Mouse (Mus musculus) olfactory bulb, adult 2 months (tissue): ENCODE data around the gene Hist1h4b. TPM values are rescaled to one million over a fixed set of nuclear protein-coding genes. Genes with fewer than 3 reads are reported as not detected.
A peak's percentile ranks its signal among the peaks of the same experiment; 100 is the strongest.
"Not testable (repeated sequence)": the region's sequence is repeated elsewhere in the genome, so short reads cannot be mapped to it uniquely, and the experiment has no call there.

ENCODE experiments used
- H3K27ac ChIP-seq: fragments of 200-500 bp; 2 replicates; pipeline ENCODE4 v1.5.1; 2012; ENCODE audit warnings: low read depth, low read length; ENCODE audit not compliant: insufficient read depth
- H3K4me1 ChIP-seq: fragments of 200-500 bp; 2 replicates; pipeline ENCODE4 v1.6.1; 2012; ENCODE audit warnings: low read length; ENCODE audit not compliant: control insufficient read depth, insufficient read depth
- H3K4me3 ChIP-seq: fragments of 200-500 bp; 2 replicates; pipeline ENCODE4 v1.5.1; 2012; ENCODE audit warnings: mild to moderate bottlenecking, low read depth, low read length, moderate library complexity; ENCODE audit not compliant: insufficient read depth
- CTCF ChIP-seq: fragments of 200-500 bp; IDR thresholded peaks from 2 replicates; pipeline ENCODE4 v1.5.1; 2012; ENCODE audit warnings: low read depth, mild to moderate bottlenecking, low read length, moderate library complexity; ENCODE audit not compliant: insufficient read depth
- POLR2A ChIP-seq: fragments of 200-500 bp; IDR thresholded peaks from 2 replicates; pipeline ENCODE4 v1.6.1; 2012; ENCODE audit warnings: mild to moderate bottlenecking, low read depth, low read length, moderate library complexity; ENCODE audit not compliant: insufficient read depth
- WGBS: fragments of 180-500 bp; shearing (Covaris S2); methylation state at CpG from one replicate; pipeline ENCODE4 v1.1.7; 2018; 5-methylcytosine and 5-hydroxymethylcytosine counted together
- polyA plus RNA-seq: library from polyadenylated mRNA; stranded (reverse); fragments of >200 nt; gene quantifications from 2 replicates; pipeline ENCODE4 v1.2.4, GENCODE M21; 2012; ENCODE audit warnings: low replicate concordance; ENCODE audit not compliant: missing spikeins, insufficient read depth, insufficient read length

The Hist1h4b gene
- polyA plus RNA-seq, 1 experiment = not detected

- Histone ChIP-seq H3K4me1 (peaks cover 7% of the 10 kb centered on the region), H3K4me3 (peak overlapping the region; percentile 73), H3K27ac (peak overlapping the region; percentile 82; the same call in 1 of the 2 replicates)
- WGBS = under 1% methylated on average over 11 of the region's 11 CpGs
- TF ChIP-seq POLR2A (no peak), CTCF (no peak)
Measured at GRCm38 (mm10) chr13:23751478-23751956, 5.3 kb upstream of the Hist1h4b start.

DNA sequence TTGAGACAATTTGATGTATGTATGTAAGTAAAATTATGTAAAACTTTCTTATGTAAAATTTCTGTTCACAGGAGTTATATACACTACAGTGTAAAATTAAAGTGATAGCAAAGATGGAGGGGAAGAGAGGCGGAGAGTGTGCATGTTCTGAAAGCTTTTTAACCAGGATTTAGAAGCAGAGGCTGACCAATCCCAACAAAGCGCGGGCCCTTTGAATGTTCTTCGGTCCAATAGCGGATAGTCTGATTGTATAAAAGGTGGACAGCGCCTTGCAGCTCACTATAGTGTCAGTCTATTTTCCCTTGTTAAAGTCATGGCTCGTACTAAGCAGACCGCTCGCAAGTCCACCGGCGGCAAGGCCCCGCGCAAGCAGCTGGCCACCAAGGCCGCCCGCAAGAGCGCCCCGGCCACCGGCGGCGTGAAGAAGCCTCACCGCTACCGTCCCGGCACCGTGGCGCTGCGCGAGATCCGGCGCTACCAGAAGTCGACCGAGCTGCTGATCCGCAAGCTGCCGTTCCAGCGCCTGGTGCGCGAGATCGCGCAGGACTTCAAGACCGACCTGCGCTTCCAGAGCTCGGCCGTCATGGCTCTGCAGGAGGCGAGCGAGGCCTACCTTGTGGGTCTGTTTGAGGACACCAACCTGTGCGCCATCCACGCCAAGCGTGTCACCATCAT, 4.6 kb upstream of the Hist1h4b start, which contains the start of gene Hist1h3b:
Gene Hist1h3b (plus strand): TSS at position 201 of the 675 bp plus-strand sequence.
- 2% methylated on average over 19 of the region's 47 CpGs for WGBS
- Histone ChIP-seq H3K27ac (peak within 1 kb of the TSS; percentile 94), H3K4me3 (peak within 1 kb of the TSS; percentile 73)
- H3K4me1 ChIP-seq = not testable (repeated sequence)

- WGBS = 14% methylated on average over 6 of the region's 6 CpGs
- TF ChIP-seq POLR2A (no peak), CTCF (no peak)
- Histone ChIP-seq H3K4me3 (no peak overlapping the region), H3K27ac (no peak overlapping the region), H3K4me1 (peaks cover 5% of the 10 kb centered on the region; the same call in 1 of the 2 replicates)
Measured at GRCm38 (mm10) chr13:23752742-23753172, 4.1 kb upstream of the Hist1h4b start.

DNA sequence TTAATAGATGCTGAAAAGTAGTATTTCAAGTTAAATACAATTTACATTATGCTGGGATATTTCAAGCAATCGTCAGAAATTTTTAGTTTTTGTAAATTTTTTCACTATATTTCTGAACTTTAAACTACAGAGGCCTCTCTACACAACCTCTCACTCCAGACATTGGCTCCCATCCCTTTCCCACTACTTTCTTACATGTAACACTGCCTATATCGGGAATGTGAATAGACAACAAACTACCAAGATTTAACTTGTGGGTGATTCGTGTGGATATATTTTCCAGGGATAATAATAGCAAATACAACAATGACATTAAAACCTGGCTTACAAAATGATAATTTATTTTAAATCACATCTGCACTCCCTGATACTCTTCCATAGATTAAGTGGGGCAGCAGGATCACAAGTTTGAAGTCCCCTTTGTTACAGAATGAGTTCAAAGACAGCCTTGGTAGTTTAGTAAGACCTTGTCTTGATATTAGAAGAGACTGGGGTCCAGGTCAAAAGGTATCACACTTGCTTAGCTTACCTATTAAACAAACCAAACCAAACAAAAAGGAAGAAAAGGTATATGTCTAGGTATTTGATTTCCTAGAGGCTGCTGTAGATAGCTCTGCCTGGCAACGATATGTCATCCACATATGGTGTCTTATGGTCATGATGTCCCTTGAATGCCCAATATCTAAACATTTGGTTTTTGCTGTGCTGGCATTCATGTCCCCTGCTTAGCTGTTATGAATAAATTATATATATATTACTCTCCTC, 3.3 kb upstream of the Hist1h4b start:
- Histone ChIP-seq H3K4me1 (peaks cover 5% of the 10 kb centered on the region; the same call in 1 of the 2 replicates), H3K27ac (no peak overlapping the region), H3K4me3 (no peak overlapping the region)
- 56% methylated on average over 4 of the region's 4 CpGs for WGBS
- TF ChIP-seq POLR2A (no peak), CTCF (no peak)

DNA sequence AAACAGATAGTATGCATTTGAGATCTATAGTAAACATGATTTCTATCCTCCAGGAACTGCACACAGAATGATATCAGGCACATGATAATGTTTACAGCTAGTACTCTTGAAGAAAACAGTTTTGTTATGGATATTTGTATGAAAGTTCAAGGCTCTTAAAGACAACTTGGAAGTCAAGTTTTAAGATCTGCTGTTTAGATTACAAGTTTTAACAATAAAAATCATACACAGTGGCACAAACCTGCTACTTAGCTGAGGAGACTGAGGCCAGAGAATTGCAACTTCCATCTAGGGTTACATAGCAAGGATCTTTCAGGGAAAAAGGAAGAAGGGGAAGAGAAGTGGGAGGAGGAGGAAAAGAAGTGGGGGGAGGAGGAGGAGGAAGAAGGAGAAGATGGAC, 1.8 kb upstream of the Hist1h4b start:
- TF ChIP-seq POLR2A (no peak), CTCF (no peak)
- Histone ChIP-seq H3K27ac (no peak overlapping the region), H3K4me3 (no peak overlapping the region), H3K4me1 (peaks cover 5% of the 10 kb centered on the region; the same call in 1 of the 2 replicates)

- Histone ChIP-seq H3K27ac (peak overlapping the region; percentile 86), H3K4me3 (peak overlapping the region; percentile 48), H3K4me1 (peaks cover 2% of the 10 kb centered on the region; the same call in 1 of the 2 replicates)
- TF ChIP-seq CTCF = no peak
- no peak for TF ChIP-seq POLR2A
- WGBS = 3% methylated on average over 18 of the region's 23 CpGs
Measured at GRCm38 (mm10) chr13:23757211-23757773, 479 bp downstream of the Hist1h4b start.

GRCm38 (mm10) chr13:23757921-23758320, 1.1 kb downstream of the Hist1h4b start:
- H3K4me3 ChIP-seq = no peak overlapping the region
- WGBS = 43% methylated on average over 3 of the region's 3 CpGs
- H3K4me1 ChIP-seq = no peaks in the 10 kb centered on the region; the same call in 1 of the 2 replicates
- no peak overlapping the region for H3K27ac ChIP-seq
- TF ChIP-seq CTCF = no peak
- TF ChIP-seq POLR2A = no peak

DNA sequence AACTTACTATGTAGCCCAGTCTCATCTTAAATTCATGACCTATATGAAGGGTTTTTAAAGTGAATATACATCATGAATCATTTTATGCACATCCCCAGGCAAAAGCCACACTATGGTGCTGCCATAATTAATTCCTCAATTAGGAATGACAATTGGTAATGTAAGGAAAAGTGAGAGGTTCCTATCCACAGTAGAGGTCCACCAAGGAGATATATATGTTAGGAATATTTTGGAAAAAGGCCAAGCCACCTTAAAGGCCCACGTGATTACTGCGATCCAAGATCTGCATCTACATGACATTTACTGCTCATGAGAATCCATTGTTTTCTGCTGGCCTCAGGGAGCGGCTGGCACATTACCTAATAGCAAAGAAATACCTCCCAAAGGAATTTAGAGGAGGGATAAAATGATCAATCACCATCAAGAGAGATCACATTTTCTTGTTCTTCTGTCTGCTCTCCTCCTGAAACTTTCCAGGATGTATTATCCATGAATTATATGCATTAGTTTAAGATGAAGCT, 2.5 kb downstream of the Hist1h4b start:
- 77% methylated on average over 3 of the region's 3 CpGs for WGBS
- no peak overlapping the region for H3K4me3 ChIP-seq
- no peak overlapping the region for H3K27ac ChIP-seq
- TF ChIP-seq CTCF (no peak), POLR2A (no peak)
- peaks cover 3% of the 10 kb centered on the region; the same call in 1 of the 2 replicates for H3K4me1 ChIP-seq

DNA sequence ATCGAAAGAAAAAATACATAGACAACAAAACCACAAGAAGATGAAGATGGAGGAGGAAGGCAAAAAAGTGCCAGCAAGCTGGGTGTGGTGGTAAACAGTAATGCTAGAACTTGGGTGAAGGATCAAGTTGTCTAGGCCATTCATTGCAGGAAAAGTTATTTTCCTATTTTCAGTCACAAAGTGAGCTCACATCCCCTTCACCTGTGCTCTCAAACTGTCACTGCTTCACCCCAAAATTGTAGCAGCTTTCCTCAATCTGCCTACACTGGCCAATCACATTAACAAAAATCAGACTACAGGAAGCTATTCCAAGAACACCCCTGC, 3.1 kb downstream of the Hist1h4b start:
- no peak for TF ChIP-seq CTCF
- TF ChIP-seq POLR2A = no peak
- 83% methylated on average over 1 of the region's 1 CpGs for WGBS
- Histone ChIP-seq H3K4me3 (no peak overlapping the region), H3K27ac (0 out of 2 replicates have a peak overlapping the region, but pooled peaks have one; percentile 18), H3K4me1 (peaks cover 3% of the 10 kb centered on the region; the same call in 1 of the 2 replicates)
